Mouse (Mus musculus) ES-Bruce4 (cell line): ENCODE results near the gene Ei24.

ENCODE experiments used
- CTCF ChIP-seq: IDR thresholded peaks from one replicate; pipeline ENCODE4 v1.8.1; 2011; ENCODE audit warnings: low read depth, low read length
- EP300 ChIP-seq: IDR thresholded peaks from 2 replicates; pipeline ENCODE4 v1.6.1; 2011; ENCODE audit warnings: low read depth, low read length; ENCODE audit not compliant: insufficient read depth

- no peak for TF ChIP-seq EP300
- no peak for TF ChIP-seq CTCF
These were observed 6.7 kb upstream of the Ei24 start for GRCm38 (mm10) chr9:36803926-36804325.
